Mouse (Mus musculus): Measurements from ENCODE around the gene Poldip2. TPM values are rescaled to one million over a fixed set of nuclear protein-coding genes. Genes with fewer than 3 reads are reported as not detected.

Poldip2 gene
- polyA plus RNA-seq, 1 experiment, result 50.4 TPM

GRCm38 (mm10) chr11:78535376-78536079 lies 23.5 kb downstream of the Poldip2 start:
- peak; percentile 52 for DNase-seq
- H3K4me1 ChIP-seq (ENCODE audit: control insufficient read depth, insufficient read depth, low read length), result peaks cover 15% of the 10 kb centered on the region
- peak overlapping the region; percentile 98 for H3K4me3 ChIP-seq (replicated peaks; ENCODE audit: extremely low read depth, low read depth, low read length)
- 2% methylated on average over 23 of the region's 23 CpGs for WGBS
- TF ChIP-seq CTCF (IDR thresholded peaks at IDR 0.05; ENCODE audit: insufficient read depth, low read length) (no peak), POLR2A (IDR thresholded peaks at IDR 0.05; ENCODE audit: borderline replicate concordance, extremely low read depth, low read depth, low read length) (no peak)

GRCm38 (mm10) chr11:78536080-78536689 lies 24.2 kb downstream of the Poldip2 start, which contains the start of the genes Tnfaip1 and Ift20:
TSS of gene Tnfaip1 (minus strand) at chr11:78536332.
TSS of gene Ift20 (plus strand) at chr11:78536361.
- under 1% methylated on average over 52 of the region's 52 CpGs for WGBS
- peaks cover 10% of the 10 kb centered on the region for H3K4me1 ChIP-seq (ENCODE audit: control insufficient read depth, insufficient read depth, low read length)
- peak; percentile 96 for DNase-seq
- H3K4me3 ChIP-seq (replicated peaks; ENCODE audit: extremely low read depth, low read depth, low read length), result peak within 1 kb of the TSS; percentile 98
- TF ChIP-seq POLR2A (IDR thresholded peaks at IDR 0.05; ENCODE audit: borderline replicate concordance, extremely low read depth, low read depth, low read length) (peak; percentile 95), CTCF (IDR thresholded peaks at IDR 0.05; ENCODE audit: insufficient read depth, low read length) (no peak)

GRCm38 (mm10) chr11:78536690-78537084 lies 24.7 kb downstream of the Poldip2 start:
- no peak for DNase-seq
- Histone ChIP-seq H3K4me3 (replicated peaks; ENCODE audit: extremely low read depth, low read depth, low read length) (peak overlapping the region; percentile 91), H3K4me1 (ENCODE audit: control insufficient read depth, insufficient read depth, low read length) (peaks cover 10% of the 10 kb centered on the region)
- no peak for TF ChIP-seq CTCF (IDR thresholded peaks at IDR 0.05; ENCODE audit: insufficient read depth, low read length)
- TF ChIP-seq POLR2A (IDR thresholded peaks at IDR 0.05; ENCODE audit: borderline replicate concordance, extremely low read depth, low read depth, low read length), result no peak
- WGBS, result 1% methylated on average over 14 of the region's 14 CpGs

- TF ChIP-seq POLR2A (IDR thresholded peaks at IDR 0.05; ENCODE audit: borderline replicate concordance, extremely low read depth, low read depth, low read length), result no peak
- no peak for TF ChIP-seq CTCF (IDR thresholded peaks at IDR 0.05; ENCODE audit: insufficient read depth, low read length)
- WGBS, result 65% methylated on average over 3 of the region's 3 CpGs
- peak; percentile 56 for DNase-seq
- Histone ChIP-seq H3K4me1 (ENCODE audit: control insufficient read depth, insufficient read depth, low read length) (peaks cover 8% of the 10 kb centered on the region), H3K4me3 (replicated peaks; ENCODE audit: extremely low read depth, low read depth, low read length) (no peak overlapping the region)
Observed at GRCm38 (mm10) chr11:78540358-78540757, 28.4 kb downstream of the Poldip2 start.

- Histone ChIP-seq H3K4me1 (ENCODE audit: control insufficient read depth, insufficient read depth, low read length) (no peaks in the 10 kb centered on the region), H3K4me3 (replicated peaks; ENCODE audit: extremely low read depth, low read depth, low read length) (no peak overlapping the region)
- TF ChIP-seq CTCF (IDR thresholded peaks at IDR 0.05; ENCODE audit: insufficient read depth, low read length), result no peak
- TF ChIP-seq POLR2A (IDR thresholded peaks at IDR 0.05; ENCODE audit: borderline replicate concordance, extremely low read depth, low read depth, low read length), result no peak
- 90% methylated on average over 7 of the region's 7 CpGs for WGBS
- no peak for DNase-seq
Observed at GRCm38 (mm10) chr11:78544449-78545111, 32.6 kb downstream of the Poldip2 start.

DNA sequence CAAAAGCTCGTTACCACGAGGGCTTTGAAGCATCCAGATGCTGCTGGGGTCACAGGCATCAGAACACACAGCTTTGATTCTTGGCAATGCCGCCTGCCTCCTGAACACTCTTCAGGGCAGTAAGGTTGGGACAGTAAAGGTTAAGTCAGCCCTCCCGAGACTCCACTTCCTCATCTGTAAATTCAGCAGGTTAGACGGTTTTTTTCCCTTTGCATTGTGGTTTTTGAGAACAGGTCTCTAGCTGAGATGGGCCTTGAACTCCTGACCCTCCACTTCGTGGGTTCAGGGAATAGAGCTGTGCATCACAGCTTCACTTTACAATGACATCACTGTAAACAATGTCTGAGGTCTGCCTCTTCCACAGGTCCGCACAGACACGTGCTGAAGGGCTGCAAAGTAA lies 33.2 kb downstream of the Poldip2 start:
- WGBS, result 48% methylated on average over 8 of the region's 8 CpGs
- DNase-seq, result no peak
- no peaks in the 10 kb centered on the region for H3K4me1 ChIP-seq (ENCODE audit: control insufficient read depth, insufficient read depth, low read length)
- TF ChIP-seq CTCF (IDR thresholded peaks at IDR 0.05; ENCODE audit: insufficient read depth, low read length), result no peak
- no peak for TF ChIP-seq POLR2A (IDR thresholded peaks at IDR 0.05; ENCODE audit: borderline replicate concordance, extremely low read depth, low read depth, low read length)
- H3K4me3 ChIP-seq (replicated peaks; ENCODE audit: extremely low read depth, low read depth, low read length), result no peak overlapping the region

GRCm38 (mm10) chr11:78547718-78548460 lies 35.9 kb downstream of the Poldip2 start:
- H3K4me3 ChIP-seq (replicated peaks; ENCODE audit: extremely low read depth, low read depth, low read length), result no peak overlapping the region
- H3K4me1 ChIP-seq (ENCODE audit: control insufficient read depth, insufficient read depth, low read length), result no peaks in the 10 kb centered on the region
- DNase-seq, result no peak
- WGBS, result 65% methylated on average over 2 of the region's 2 CpGs
- TF ChIP-seq POLR2A (IDR thresholded peaks at IDR 0.05; ENCODE audit: borderline replicate concordance, extremely low read depth, low read depth, low read length), result no peak
- TF ChIP-seq CTCF (IDR thresholded peaks at IDR 0.05; ENCODE audit: insufficient read depth, low read length), result no peak

DNA sequence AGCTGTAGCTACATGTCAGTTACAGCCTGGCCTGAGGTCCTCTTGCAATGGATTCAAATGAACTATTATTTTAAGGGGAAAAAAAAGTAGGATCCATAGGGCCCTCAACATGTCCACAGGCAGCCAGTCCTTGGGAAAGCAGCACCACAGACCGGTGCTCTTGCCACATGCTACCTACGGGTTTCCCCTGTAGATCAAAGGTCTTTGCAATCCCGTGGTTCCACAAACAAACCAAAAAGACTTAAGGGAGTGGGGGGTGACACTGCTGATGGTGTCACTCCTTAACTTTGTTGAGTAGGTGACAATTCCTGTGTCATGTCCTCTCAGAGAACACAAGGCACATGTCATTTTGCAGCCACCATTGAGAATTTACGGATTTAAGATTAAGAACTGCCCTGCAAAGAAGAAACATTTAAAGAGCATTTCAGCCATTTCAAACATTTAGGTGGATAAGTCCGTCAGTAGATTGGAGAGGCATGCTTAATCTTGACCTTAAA lies 37.5 kb downstream of the Poldip2 start:
- 22% methylated on average over 5 of the region's 5 CpGs for WGBS
- H3K4me3 ChIP-seq (replicated peaks; ENCODE audit: extremely low read depth, low read depth, low read length), result peak overlapping the region; percentile 36
- no peaks in the 10 kb centered on the region for H3K4me1 ChIP-seq (ENCODE audit: control insufficient read depth, insufficient read depth, low read length)
- DNase-seq, result no peak
- TF ChIP-seq CTCF (IDR thresholded peaks at IDR 0.05; ENCODE audit: insufficient read depth, low read length) (no peak), POLR2A (IDR thresholded peaks at IDR 0.05; ENCODE audit: borderline replicate concordance, extremely low read depth, low read depth, low read length) (no peak)
